Mouse (Mus musculus): ENCODE measurements at regions not wholly inside any gene's neighbourhood (a gene's known extent, or its start where the extent isn't known, plus 50 kb on each side); places are given as distances from the start of the nearest gene placed in this dataset.

DNA sequence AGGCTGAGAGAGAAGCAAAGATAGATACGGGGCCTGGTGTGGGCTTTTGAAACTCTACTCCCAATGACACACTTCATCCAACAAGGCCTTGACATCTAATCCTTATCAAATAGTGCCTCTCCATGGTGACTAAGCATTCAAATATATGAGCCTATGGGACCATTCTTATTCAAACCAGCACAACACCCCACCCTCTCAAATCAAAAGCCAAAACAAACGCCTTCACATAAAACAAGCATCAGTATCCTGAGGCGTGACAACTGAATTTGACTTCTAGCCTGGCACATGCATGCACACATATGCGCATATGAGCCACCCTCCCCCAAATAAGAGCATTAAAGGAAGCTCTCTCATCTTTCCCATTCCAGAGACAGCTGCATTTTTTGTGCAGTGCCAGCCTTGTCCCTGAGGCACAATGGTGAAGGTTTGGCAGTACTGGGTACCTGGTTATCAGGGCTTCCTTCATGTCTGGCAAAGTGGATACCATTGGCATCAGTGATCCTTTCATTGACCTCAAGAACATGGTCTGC lies 103.8 kb upstream of the Gli2 start:
- TF ChIP-seq CTCF (IDR thresholded peaks at IDR 0.05; ENCODE audit: low read depth): no peak
- TF ChIP-seq EP300 (IDR thresholded peaks at IDR 0.05; ENCODE audit: low read depth): no peak

Data from liver, postnatal 0 days (tissue).